Mouse (Mus musculus) inflammation-experienced regulatory T-cells, adult 16 weeks (primary cell): ENCODE data around the gene Rassf5. TPM values are rescaled to one million over a fixed set of nuclear protein-coding genes. Genes with fewer than 3 reads are reported as not detected.

Experiments
- polyA plus RNA-seq: library from polyadenylated mRNA; unstranded; fragments of 100-300 nt; shearing (Covaris generic); gene quantifications from one replicate; pipeline ENCODE4 v1.2.1, GENCODE M21; 2017

Gene Rassf5
- 540 TPM for polyA plus RNA-seq

DNA sequence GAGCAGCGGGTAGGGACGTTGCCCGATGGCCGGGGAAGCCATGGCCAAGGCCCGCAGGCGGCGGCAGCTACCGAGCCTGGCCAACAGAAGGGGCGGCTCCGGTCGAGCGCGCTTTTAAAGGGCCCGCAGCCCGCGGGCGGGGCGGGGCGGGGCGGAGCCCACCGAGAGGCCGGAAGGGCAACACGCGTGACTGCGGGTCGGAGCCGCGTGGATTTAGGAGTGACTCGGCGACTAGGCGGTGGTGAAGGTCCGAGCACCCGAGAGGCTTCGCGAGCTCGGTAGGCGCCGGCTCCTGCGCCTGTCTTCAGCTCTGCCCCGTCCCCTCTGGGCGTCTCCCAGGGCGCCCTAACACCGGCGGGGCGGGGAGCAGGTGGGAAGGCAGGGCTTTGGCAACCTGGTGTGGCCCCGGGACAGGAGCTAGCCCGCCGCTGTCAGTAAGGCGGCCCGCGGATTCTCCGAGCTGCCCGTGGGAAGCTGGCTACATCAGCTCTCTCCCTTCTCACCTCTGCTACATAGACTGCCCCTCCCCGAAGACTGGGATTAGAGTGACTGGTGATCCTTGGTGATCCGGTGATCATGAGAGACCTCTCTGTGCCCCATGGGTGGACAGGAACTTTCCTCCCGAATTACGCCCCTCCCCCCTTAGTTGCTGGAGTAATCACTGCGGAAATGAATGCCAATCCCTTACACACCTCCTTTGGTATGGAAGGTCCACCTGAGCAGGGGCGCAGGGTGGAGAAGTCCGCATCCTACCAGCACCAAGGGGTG lies at the start of gene Rassf5:
TSS of gene Rassf5 (minus strand) at position 170 of the 768 bp plus-strand sequence.

DNA sequence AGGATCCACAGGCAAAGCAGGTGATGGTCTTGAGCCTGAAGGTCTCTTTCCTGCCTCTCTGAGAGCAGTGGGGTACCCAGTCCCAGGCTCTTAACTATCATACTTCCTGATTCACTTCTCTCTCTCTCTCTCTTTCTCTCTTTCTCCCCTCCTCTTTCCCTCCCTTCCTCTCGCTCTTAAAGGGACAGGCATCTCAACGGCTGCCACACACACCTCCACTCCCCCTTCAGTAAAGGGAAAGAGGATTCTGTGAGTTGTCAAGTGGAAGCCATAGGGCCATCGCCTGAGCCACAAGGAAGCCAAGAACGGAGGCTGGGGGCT lies 34.4 kb upstream of the Rassf5 start, which contains the start of gene Ikbke:
TSS of gene Ikbke (minus strand) at position 151 of the 321 bp plus-strand sequence.

DNA sequence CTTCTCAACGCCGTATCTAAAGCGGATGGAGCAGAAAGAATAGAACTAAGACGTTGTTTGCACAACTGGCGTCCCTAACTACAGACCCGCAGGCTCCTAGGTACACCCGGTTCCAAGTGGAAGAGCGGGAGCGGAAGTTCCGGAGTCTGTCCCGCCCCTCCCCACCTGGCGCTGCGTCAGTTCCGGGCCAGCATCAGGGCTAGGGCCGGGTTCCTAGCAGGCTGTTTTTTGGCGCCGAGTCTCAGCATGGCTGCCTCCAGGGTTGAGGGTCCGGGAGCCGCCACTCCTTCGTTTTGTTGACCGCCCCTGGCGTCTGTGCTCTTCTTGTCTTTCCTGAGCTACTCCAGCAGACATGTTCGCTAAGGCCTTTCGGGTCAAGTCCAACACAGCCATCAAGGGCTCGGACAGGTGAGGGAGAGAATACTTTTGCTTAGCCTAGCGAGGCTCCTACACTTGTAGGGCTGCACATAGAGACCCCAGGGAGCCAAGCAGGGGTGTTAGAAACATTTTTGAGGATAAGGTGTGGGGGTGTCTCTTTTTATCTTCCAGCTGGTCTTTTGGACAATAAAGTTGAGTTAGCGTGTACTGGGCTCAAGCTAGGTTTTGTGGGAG lies 91.9 kb downstream of the Rassf5 start, which contains the start of gene Eif2d:
TSS of gene Eif2d (plus strand) at position 164 of the 612 bp plus-strand sequence.

DNA sequence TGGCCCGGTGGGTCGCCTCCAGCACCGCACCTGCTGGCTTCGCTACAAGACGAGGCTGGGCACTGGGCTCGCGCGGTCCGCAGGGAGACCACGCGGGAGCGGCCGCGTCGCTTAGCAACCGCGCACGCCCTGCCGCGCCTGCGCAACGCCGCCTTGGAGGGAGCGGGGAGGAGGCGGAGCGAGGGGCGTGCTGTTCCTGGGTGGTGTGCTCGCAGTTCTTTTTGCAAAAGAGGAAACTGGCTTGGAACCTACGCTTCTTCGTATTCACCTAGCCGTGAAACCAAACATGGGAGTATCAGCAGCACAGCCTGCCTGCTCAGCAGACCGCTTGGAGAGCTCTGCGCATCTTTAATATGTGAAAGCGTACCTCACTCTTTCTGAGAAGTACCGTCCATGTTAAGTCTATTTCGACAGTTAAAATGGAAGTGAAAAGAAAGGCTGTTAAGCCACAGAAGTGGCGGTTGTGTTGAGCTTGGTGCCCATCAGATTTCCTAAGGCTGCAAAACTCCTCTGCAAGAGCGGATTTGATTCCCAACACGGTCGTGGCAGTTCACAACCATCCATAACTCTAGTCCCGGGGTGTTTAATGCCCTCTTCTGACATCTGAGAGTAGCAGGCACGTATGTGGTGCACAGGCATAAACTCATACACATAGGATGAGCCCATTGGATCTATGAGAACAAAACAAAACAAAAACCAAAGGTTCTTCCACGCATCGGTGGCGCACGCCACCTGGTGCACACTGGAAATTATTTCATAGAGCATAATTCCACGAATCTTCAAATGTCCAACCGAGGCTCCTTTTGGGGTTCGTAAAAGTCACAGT lies 106.7 kb downstream of the Rassf5 start, which contains the start of gene Dyrk3:
TSS of gene Dyrk3 (minus strand) at position 150 of the 826 bp plus-strand sequence.

Other genes starting within 250 kb of the Rassf5 start
- 7.4 TPM for gene Il10, start 225.4 kb downstream of the Rassf5 start, polyA plus RNA-seq
- 8.4 TPM for gene Mapkapk2, start 147.4 kb downstream of the Rassf5 start, polyA plus RNA-seq
- gene Dyrk3, start 106.9 kb downstream of the Rassf5 start, polyA plus RNA-seq, result 0.17 TPM
- 70.8 TPM for gene Eif2d, start 92.1 kb downstream of the Rassf5 start, polyA plus RNA-seq
- gene Ikbke, start 34.3 kb upstream of the Rassf5 start, polyA plus RNA-seq, result 212 TPM